Mouse (Mus musculus): ENCODE measurements around the gene Cand1. TPM values are rescaled to one million over a fixed set of nuclear protein-coding genes. Genes with fewer than 3 reads are reported as not detected.

The Cand1 gene
- polyA plus RNA-seq, 1 experiment from 2014 or later: 127 TPM

Other genes with a start within 250 kb of the Cand1 start
- gene Grip1, start 213.8 kb upstream of the Cand1 start, polyA plus RNA-seq (2014; fragmentation: Nextera tagmentation; extraction: Ambion mirVana): 5.6 and 5.9 TPM in 2 replicates